Mouse (Mus musculus): ENCODE results near the gene Mmp19.
"Not testable (repeated sequence)": the region's sequence is repeated elsewhere in the genome, so short reads cannot be mapped to it uniquely, and the experiment has no call there.

The Mmp19 gene

GRCm38 (mm10) chr10:128802956-128803355, 12.2 kb downstream of the Mmp19 start:
- DNase-seq, result no peak

DNA sequence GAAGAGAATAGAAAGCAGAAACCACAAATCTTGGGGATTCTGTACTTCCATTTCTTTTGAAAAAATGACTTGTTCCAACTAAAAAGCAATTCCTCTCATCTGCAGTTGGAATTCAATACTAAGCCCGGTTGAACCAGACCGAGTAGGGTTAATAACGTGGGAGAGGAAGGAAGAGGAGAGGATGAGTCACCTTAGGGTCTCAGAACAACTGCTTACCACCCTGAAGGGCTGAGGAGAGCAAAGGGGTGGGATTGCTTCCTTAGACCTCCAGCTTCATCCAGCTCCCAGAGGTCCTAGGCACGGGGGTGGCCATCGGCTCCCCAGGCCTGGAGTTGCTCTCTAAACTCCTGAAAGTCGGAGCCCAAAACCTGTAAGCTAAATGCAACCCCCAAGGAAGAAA, 12.7 kb downstream of the Mmp19 start:
- no peak for DNase-seq

GRCm38 (mm10) chr10:128803771-128804270, 13.1 kb downstream of the Mmp19 start, which contains the start of gene Dnajc14:
Gene Dnajc14, plus strand, starts transcription at chr10:128804062.
- DNase-seq, result peak; percentile 60

- peak; percentile 73 for DNase-seq
Observed at GRCm38 (mm10) chr10:128804271-128805091, 13.8 kb downstream of the Mmp19 start, which contains the start of gene Tmem198b. Gene Tmem198b, minus strand, starts transcription at chr10:128804370.

DNA sequence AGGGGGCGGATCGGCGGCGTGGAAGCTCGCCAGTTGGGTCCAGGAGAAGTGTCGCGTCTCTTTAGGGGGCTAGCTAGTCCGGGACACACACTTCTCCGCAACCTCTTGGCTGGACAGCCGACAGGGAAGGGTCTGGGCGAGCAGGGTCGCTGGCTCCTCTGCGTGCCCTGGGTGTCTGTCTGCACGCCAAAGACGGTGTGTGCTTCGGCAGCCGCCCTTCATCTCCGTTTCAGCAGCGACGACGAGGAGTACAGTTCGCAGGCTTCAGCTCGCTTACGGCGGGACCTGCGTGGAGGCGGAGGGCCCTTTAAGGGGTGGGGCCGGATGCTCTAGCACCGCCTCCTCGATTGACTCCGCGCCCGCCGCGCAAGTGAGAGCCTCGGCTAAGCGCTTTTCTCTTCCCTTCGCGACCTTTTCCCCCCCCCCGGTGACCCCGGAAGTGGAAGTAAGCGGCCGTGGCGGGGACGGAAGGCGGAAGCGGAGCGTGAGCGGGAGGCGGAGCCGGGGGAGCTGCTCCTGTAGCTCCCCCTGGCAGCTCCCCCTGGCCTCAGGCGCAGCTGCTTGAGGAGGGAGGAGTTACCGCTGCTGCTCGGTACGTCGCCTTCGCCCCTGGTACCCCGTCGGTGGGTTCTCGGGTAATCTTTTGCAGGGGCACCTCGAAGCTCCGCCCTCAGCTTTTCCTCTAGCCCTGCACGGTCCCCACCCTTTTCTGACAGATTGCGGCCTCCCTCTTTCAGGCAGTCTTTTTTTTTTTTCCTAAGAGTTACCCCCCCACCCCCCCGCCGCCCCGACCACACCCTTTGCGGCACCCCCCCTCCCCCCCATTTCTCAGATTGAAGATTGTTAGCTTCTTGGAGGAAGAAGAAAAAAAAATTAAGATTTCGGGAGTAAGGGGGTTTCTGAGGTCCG, 14.6 kb downstream of the Mmp19 start:
- DNase-seq, result peak; percentile 96

DNA sequence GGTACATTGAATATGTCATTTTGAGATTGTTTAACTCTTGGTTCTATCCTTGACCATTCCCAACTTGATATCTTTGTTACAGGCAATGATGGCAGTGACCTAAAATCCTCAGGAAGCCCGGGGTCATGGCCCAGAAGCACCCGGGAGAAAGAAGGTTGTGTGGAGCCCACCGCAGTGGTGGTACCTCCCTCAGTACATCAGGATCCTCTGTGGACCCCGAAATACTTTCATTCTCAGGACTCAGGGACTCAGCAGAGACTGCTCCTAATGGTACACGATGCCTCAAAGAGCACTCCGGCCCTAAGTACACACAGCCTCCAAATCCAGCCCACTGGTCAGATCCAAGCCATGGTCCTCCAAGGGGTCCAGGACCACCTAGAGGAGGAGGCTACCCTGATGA, 15.4 kb downstream of the Mmp19 start:
- DNase-seq, result no peak

GRCm38 (mm10) chr10:128807018-128807417, 16.3 kb downstream of the Mmp19 start:
- DNase-seq, result no peak

DNA sequence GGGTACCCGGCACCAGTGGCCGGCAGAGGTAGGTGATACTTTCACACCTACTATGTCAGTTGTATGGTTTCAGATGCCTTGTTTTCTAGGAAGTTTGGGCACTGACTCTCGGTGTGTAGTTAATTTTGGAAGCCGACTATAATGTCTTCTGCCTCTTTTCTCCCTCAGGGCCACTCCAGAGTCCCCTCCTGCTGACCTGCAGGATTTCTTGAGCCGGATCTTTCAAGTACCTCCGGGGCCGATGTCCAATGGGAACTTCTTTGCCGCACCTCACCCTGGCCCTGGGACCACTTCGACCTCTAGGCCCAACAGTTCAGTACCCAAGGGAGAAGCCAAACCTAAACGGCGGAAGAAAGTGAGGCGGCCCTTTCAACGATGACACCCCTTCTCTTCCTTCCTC, 26.3 kb downstream of the Mmp19 start, which contains the start of gene Sarnp:
Gene Sarnp (plus strand): TSS at position 301 of the 400 bp plus-strand sequence.
- DNase-seq, result no peak

- DNase-seq, result no peak
Observed at GRCm38 (mm10) chr10:128820217-128820616, 29.5 kb downstream of the Mmp19 start.

GRCm38 (mm10) chr10:128821358-128822056, 30.8 kb downstream of the Mmp19 start, which contains the start of gene Ormdl2:
Gene Ormdl2, minus strand, starts transcription at chr10:128821645.
- peak; percentile 98 for DNase-seq

DNA sequence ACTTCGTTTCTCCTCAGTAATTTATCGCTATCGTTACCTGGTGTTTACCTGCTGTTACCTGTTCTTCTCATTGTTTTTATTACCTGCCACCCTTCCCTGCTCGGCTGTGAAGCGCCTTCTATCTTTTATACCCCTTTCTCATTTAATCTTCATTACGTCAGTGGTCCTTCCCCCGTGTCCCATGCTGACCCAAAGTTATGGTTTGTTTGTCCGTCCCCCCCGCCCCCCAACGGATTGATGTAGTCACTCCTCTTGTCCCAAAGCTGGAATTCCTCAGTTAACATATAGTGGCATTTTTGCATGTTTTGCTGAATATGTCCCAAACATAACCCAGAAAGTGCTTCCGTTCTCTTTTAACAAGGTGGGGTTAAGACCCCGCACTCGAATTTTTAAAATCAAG, 31.4 kb downstream of the Mmp19 start:
- no peak for DNase-seq

GRCm38 (mm10) chr10:128823087-128823486, 32.4 kb downstream of the Mmp19 start:
- not testable (repeated sequence) for DNase-seq

- no peak for DNase-seq
Observed at GRCm38 (mm10) chr10:128823821-128824220, 33.1 kb downstream of the Mmp19 start.

- DNase-seq, result no peak
Observed at GRCm38 (mm10) chr10:128837400-128837799, 46.7 kb downstream of the Mmp19 start.

DNA sequence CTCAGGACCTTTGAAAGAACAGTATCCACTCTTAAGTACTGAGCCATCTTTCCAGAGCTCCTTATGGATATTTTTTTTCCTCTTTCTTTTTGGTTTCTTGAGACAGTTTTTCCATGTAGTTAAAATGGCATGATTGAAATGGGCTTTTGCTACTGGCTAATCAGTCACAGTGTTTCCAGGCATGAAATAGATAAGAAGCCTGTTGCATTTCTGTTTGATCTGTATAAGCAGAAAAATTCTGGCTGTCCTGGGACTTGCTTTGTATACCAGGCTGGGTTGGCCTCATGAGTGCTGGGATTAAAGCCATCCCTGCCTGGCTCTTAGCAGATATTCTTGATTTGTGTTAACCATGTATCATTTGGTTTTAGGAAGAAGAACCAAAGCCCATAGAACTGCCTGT, 48.7 kb downstream of the Mmp19 start:
- DNase-seq, result no peak

- no peak for DNase-seq
Observed at GRCm38 (mm10) chr10:128840612-128841011, 49.9 kb downstream of the Mmp19 start.

DNA sequence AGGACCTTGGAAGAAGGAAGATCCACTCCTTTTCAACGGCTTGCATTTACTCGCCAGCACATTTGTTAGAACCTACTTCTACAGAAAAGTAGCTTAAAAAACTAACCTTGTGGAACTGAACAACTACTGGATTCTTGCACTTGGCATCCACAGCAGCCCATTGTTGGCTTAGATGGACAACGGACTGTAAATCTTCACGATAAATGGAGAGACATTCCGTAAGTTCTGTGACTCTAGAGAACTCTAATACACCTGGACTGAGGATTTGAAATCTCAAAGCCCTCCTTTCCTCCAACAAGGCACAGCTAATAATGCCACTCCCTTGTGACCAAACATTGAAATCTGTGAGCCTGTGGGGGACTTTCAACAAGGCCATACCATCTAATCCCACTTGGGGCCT, 52.5 kb downstream of the Mmp19 start:
- no peak for DNase-seq

DNA sequence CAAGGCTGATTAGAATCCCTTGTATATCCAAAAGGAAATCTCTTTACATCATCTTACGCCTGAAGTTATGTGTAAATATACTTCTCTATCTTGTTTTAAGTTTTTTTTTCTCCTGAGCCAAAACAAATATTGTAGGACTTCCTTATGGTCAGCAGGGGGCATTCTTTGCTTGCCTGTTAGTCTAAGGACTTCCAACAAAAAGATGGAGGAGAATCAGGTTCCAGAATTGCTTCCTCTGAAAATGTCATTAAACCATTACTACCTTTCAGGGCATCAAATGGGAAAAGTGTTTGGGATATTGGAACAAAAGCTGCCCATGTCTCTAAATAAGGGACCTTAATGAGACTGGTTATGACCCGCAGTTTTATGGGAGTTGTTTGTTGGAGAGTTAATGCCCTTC, 54.8 kb downstream of the Mmp19 start:
- no peak for DNase-seq

GRCm38 (mm10) chr10:128846664-128847063, 56.0 kb downstream of the Mmp19 start:
- no peak for DNase-seq

GRCm38 (mm10) chr10:128848426-128848825, 57.7 kb downstream of the Mmp19 start:
- no peak for DNase-seq

- no peak for DNase-seq
Observed at GRCm38 (mm10) chr10:128850339-128850738, 59.6 kb downstream of the Mmp19 start.
